In the genomic region with DNA sequence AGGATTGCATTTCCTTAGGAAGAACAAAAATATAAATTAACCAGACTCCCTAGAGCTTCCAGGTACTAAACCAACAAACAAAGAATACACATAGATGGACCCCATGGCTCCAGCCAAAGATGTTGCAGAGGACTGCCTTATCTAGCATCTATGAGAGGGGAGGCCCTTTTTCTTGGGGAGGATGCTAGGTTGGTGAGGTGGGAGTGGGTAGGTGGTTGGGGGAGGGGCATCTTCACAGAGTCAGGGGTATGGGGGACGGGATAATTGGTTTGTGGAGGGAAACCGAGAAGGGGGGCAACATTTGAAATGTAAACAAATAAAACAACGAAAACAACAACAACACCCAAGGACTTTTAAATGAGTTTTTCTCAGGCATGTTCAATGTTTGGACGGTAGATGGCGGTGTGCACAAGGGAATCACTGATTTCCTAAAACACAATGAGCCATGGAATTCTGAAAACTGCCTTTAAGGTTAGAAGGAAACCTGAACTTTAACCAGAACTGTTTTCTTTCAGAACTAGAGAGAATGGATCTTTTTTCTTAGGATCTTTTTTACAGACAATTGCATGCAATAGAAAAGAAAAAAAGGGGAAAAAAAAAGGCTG, we compare ENCODE assay signal across 7 mouse cellular contexts.
DNase-seq lines count a peak whose midpoint lies in the region; ATAC-seq and TF ChIP-seq lines count a peak whose summit lies in the region.
"Not testable (repeated sequence)": the region's sequence is repeated elsewhere in the genome, so short reads cannot be mapped to it uniquely, and the experiment has no call there.

No protein-coding gene starts in this region.

- TF ChIP-seq CTCF in forebrain, postnatal 0 days (IDR thresholded peaks at IDR 0.05; ENCODE audit: low read depth): peak; percentile 68
- peak; percentile 58 for TF ChIP-seq CTCF in kidney, postnatal 0 days (IDR thresholded peaks at IDR 0.05; ENCODE audit: low read depth)
- peak; percentile 56 for TF ChIP-seq CTCF in liver, postnatal 0 days (IDR thresholded peaks at IDR 0.05; ENCODE audit: low read depth)

- TF ChIP-seq EP300 in liver, postnatal 0 days (IDR thresholded peaks at IDR 0.05; ENCODE audit: low read depth): not testable (repeated sequence)

- not testable (repeated sequence) for H3K9ac ChIP-seq in forebrain, postnatal 0 days; hindbrain, embryonic 14.5 days; kidney, postnatal 0 days (ENCODE audit: low read depth, low read length); liver, postnatal 0 days (replicated peaks); midbrain, embryonic 14.5 days (replicated peaks; ENCODE audit: low read length)

- H3K4me2 ChIP-seq in forebrain, postnatal 0 days (ENCODE audit: low read depth); hindbrain, embryonic 14.5 days (replicated peaks); kidney, postnatal 0 days (ENCODE audit: low read length); liver, postnatal 0 days (ENCODE audit: low read depth, low read length); midbrain, embryonic 14.5 days (ENCODE audit: low read length): not testable (repeated sequence)

- peak; percentile 0 for DNase-seq in WW6 (ENCODE audit: low read depth, low spot score)
- DNase-seq in embryo, embryonic 11.5 days (ENCODE audit: low read depth, low spot score): peak; percentile 2
- peak; percentile 67 for DNase-seq in forebrain, postnatal 0 days
- peak; percentile 62 for DNase-seq in hindbrain, embryonic 14.5 days (ENCODE audit: low spot score)
- peak; percentile 3 for DNase-seq in kidney, postnatal 0 days (ENCODE audit: low spot score)
- peak; percentile 13 for DNase-seq in liver, postnatal 0 days
- peak; percentile 76 for DNase-seq in midbrain, embryonic 14.5 days

- ATAC-seq in forebrain, postnatal 0 days; hindbrain, embryonic 14.5 days (ENCODE audit: low FRiP score); kidney, postnatal 0 days (replicated peaks; ENCODE audit: low FRiP score, low read depth); liver, postnatal 0 days; midbrain, embryonic 14.5 days (ENCODE audit: low FRiP score, low TSS enrichment): not testable (repeated sequence)

- not testable (repeated sequence) for H3K36me3 ChIP-seq in forebrain, postnatal 0 days (ENCODE audit: insufficient read depth); hindbrain, embryonic 14.5 days (replicated peaks; ENCODE audit: control insufficient read depth, insufficient read depth); kidney, postnatal 0 days (ENCODE audit: insufficient read depth, low read length); liver, postnatal 0 days (replicated peaks; ENCODE audit: insufficient read depth, low read length); midbrain, embryonic 14.5 days (ENCODE audit: control insufficient read depth, insufficient read depth, low read length)

- H3K27ac ChIP-seq in forebrain, postnatal 0 days (ENCODE audit: low read depth, low read length); hindbrain, embryonic 14.5 days; kidney, postnatal 0 days; liver, postnatal 0 days (ENCODE audit: low read depth); midbrain, embryonic 14.5 days (replicated peaks; ENCODE audit: low read depth, low read length): not testable (repeated sequence)

- H3K4me3 ChIP-seq in forebrain, postnatal 0 days (ENCODE audit: low read depth, low read length); hindbrain, embryonic 14.5 days (replicated peaks; ENCODE audit: low read length); kidney, postnatal 0 days (replicated peaks; ENCODE audit: low read depth, low read length); liver, postnatal 0 days (ENCODE audit: low read depth, low read length); midbrain, embryonic 14.5 days (replicated peaks; ENCODE audit: low read depth, low read length): not testable (repeated sequence)

- not testable (repeated sequence) for H3K4me1 ChIP-seq in forebrain, postnatal 0 days (ENCODE audit: insufficient read depth); hindbrain, embryonic 14.5 days (replicated peaks; ENCODE audit: control insufficient read depth, insufficient read depth, low read length); kidney, postnatal 0 days (replicated peaks; ENCODE audit: insufficient read depth, low read length); liver, postnatal 0 days (ENCODE audit: insufficient read depth); midbrain, embryonic 14.5 days (ENCODE audit: control insufficient read depth, insufficient read depth, low read length)

- 10% methylated on average over 5 of the region's 5 CpGs for WGBS in forebrain, postnatal 0 days
- 10% methylated on average over 5 of the region's 5 CpGs for WGBS in hindbrain, embryonic 14.5 days
- WGBS in kidney, postnatal 0 days: 12% methylated on average over 5 of the region's 5 CpGs
- 6% methylated on average over 5 of the region's 5 CpGs for whole genome bisulfite sequencing in liver, postnatal 0 days (ENCODE audit: insufficient replicate concordance)
- 8% methylated on average over 5 of the region's 5 CpGs for WGBS in midbrain, embryonic 14.5 days

- not testable (repeated sequence) for H3K27me3 ChIP-seq in forebrain, postnatal 0 days (ENCODE audit: insufficient read depth, low read length); hindbrain, embryonic 14.5 days (ENCODE audit: control insufficient read depth, insufficient read depth, low read length); kidney, postnatal 0 days (ENCODE audit: insufficient read depth, low read length); liver, postnatal 0 days (ENCODE audit: insufficient read depth, low read length); midbrain, embryonic 14.5 days (ENCODE audit: control insufficient read depth, insufficient read depth, low read length)

- not testable (repeated sequence) for H3K9me3 ChIP-seq in forebrain, postnatal 0 days (ENCODE audit: low read length); hindbrain, embryonic 14.5 days (ENCODE audit: control insufficient read depth, low read length); kidney, postnatal 0 days (replicated peaks; ENCODE audit: low read length); liver, postnatal 0 days (ENCODE audit: low read length); midbrain, embryonic 14.5 days (ENCODE audit: control insufficient read depth, low read length)

Comparison
In these comparisons a context has a peak if more than half of its experiments do, and no peak if none do; other contexts are left out.
1. DNase-seq: peak in every context shown above with its lines; median percentile 76 in midbrain, embryonic 14.5 days; 67 in forebrain, postnatal 0 days; 62 in hindbrain, embryonic 14.5 days; 13 in liver, postnatal 0 days; 3 in kidney, postnatal 0 days; 2 in embryo, embryonic 11.5 days; 0 in WW6.